Mouse (Mus musculus) macrophage (primary cell): ENCODE data around the gene Bbof1. TPM values are rescaled to one million over a fixed set of nuclear protein-coding genes. Genes with fewer than 3 reads are reported as not detected.

Experiments used
- H3K27ac ChIP-seq: fragments of 350-480 bp; formaldehyde crosslinking; 2 replicates; pipeline ENCODE4 v1.9.0; 2021
- H3K36me3 ChIP-seq: fragments of 350-480 bp; formaldehyde crosslinking; 2 replicates; pipeline ENCODE4 v1.9.0; 2021; ENCODE audit errors: inconsistent target
- H3K4me3 ChIP-seq: fragments of 350-480 bp; formaldehyde crosslinking; 2 replicates; pipeline ENCODE4 v1.9.0; 2021; ENCODE audit errors: inconsistent target
- H3K79me2 ChIP-seq: fragments of 350-480 bp; formaldehyde crosslinking; 2 replicates; pipeline ENCODE4 v1.9.0; 2021; ENCODE audit errors: inconsistent target
- WGBS: methylation state at CpG from one replicate; pipeline ENCODE4 v1.1.7; 2026; ENCODE audit warnings: inconsistent platforms; ENCODE audit not compliant: missing documents; 5-methylcytosine and 5-hydroxymethylcytosine counted together
- polyA plus RNA-seq: library from polyadenylated mRNA; stranded (reverse); fragments of 250-400 nt; gene quantifications from 3 replicates; pipeline ENCODE4 v1.2.4, GENCODE M21; 2018; ENCODE audit warnings: inconsistent platforms
- total RNA-seq, 78 experiments: library from RNA; depleted of rRNA; stranded (reverse); fragments of 250-400 nt; gene quantifications; 1 replicate in 9 of 78; 2 replicates in 24 of 78; 3 replicates in 43 of 78; 4 replicates in 2 of 78; pipeline ENCODE4 v1.2.4; 2018; ENCODE audit warnings: inconsistent platforms in 56 of 78

The Bbof1 gene
- 10 to 100 TPM in 1 of 26 experiments, 1 to 10 TPM in 16, under 1 TPM in 2, not detected in 7; 0.62 to 10.1 (median 2.2) TPM for total RNA-seq (2018; cell fraction: chromatin; rRNA removed)
- under 1 TPM in 22 of 26 experiments, not detected in 4; 0.05 to 0.90 (median 0.24) TPM for total RNA-seq (2018; cell fraction: cytosol; rRNA removed)
- total RNA-seq (2018; cell fraction: nucleus; rRNA removed) = 1 to 10 TPM in 10 of 26 experiments, under 1 TPM in 8, not detected in 8; 0.38 to 4.0 (median 1.2) TPM
- polyA plus RNA-seq = 0.14 to 1.1 TPM (median 0.17 TPM) in 3 replicates

- H3K36me3 ChIP-seq = no peaks in the 10 kb centered on the region
- peak within 1 kb of the TSS; percentile 39 for H3K4me3 ChIP-seq
Observed at GRCm38 (mm10) chr12:84408819-84409507, at the start of gene Bbof1, which contains the start of gene Entpd5. Gene Bbof1 (plus strand): TSS chr12:84409071. Gene Entpd5 (minus strand): TSS chr12:84409029.

GRCm38 (mm10) chr12:84361555-84362489, 47.0 kb upstream of the Bbof1 start, which contains the start of the genes Coq6 and Fam161b:
Gene Coq6 (plus strand): TSS chr12:84361657.
Gene Fam161b (minus strand): TSS chr12:84361833.
- Histone ChIP-seq H3K4me3 (peak within 1 kb of the TSS; percentile 96), H3K27ac (no peak within 1 kb of the TSS), H3K36me3 (no peaks in the 10 kb centered on the region), H3K79me2 (peaks cover 44% of the 10 kb centered on the region)
- WGBS = under 1% methylated on average over 51 of the region's 51 CpGs

More at GRCm38 (mm10) chr12:84408819-84409507, at the start of gene Bbof1, which contains the start of gene Entpd5:
- H3K27ac ChIP-seq = no peak within 1 kb of the TSS
- WGBS = 7% methylated on average over 21 of the region's 63 CpGs
- no peaks in the 10 kb centered on the region for H3K79me2 ChIP-seq

GRCm38 (mm10) chr12:84362872-84363271, 46.0 kb upstream of the Bbof1 start:
- 71% methylated on average over 2 of the region's 2 CpGs for WGBS
- H3K4me3 ChIP-seq = peak overlapping the region; percentile 96; the same call in 1 of the 2 replicates
- H3K27ac ChIP-seq = no peak overlapping the region
- peaks cover 44% of the 10 kb centered on the region for H3K79me2 ChIP-seq
- H3K36me3 ChIP-seq = peaks cover 4% of the 10 kb centered on the region; the same call in 1 of the 2 replicates

GRCm38 (mm10) chr12:84364291-84364690, 44.6 kb upstream of the Bbof1 start:
- Histone ChIP-seq H3K36me3 (peaks cover 11% of the 10 kb centered on the region; the same call in 1 of the 2 replicates), H3K27ac (no peak overlapping the region), H3K79me2 (peaks cover 44% of the 10 kb centered on the region), H3K4me3 (no peak overlapping the region)
- 89% methylated on average over 9 of the region's 9 CpGs for WGBS

- Histone ChIP-seq H3K79me2 (peaks cover 44% of the 10 kb centered on the region), H3K4me3 (no peak overlapping the region), H3K36me3 (peaks cover 16% of the 10 kb centered on the region; the same call in 1 of the 2 replicates), H3K27ac (no peak overlapping the region)
- WGBS = 95% methylated on average over 6 of the region's 6 CpGs
Observed at GRCm38 (mm10) chr12:84365137-84365536, 43.7 kb upstream of the Bbof1 start.

- no peak overlapping the region for H3K27ac ChIP-seq
- H3K36me3 ChIP-seq = peaks cover 33% of the 10 kb centered on the region
- WGBS = 77% methylated on average over 9 of the region's 9 CpGs
- H3K4me3 ChIP-seq = no peak overlapping the region
- H3K79me2 ChIP-seq = peaks cover 44% of the 10 kb centered on the region
Observed at GRCm38 (mm10) chr12:84366971-84367370, 41.9 kb upstream of the Bbof1 start.

GRCm38 (mm10) chr12:84371647-84372046, 37.2 kb upstream of the Bbof1 start:
- H3K79me2 ChIP-seq = no peaks in the 10 kb centered on the region
- no peak overlapping the region for H3K27ac ChIP-seq
- no peak overlapping the region for H3K4me3 ChIP-seq
- 94% methylated on average over 5 of the region's 5 CpGs for WGBS
- peaks cover 46% of the 10 kb centered on the region for H3K36me3 ChIP-seq

- peaks cover 35% of the 10 kb centered on the region for H3K36me3 ChIP-seq
- 93% methylated on average over 6 of the region's 6 CpGs for WGBS
- H3K27ac ChIP-seq = no peak overlapping the region
- no peak overlapping the region for H3K4me3 ChIP-seq
- H3K79me2 ChIP-seq = no peaks in the 10 kb centered on the region
Observed at GRCm38 (mm10) chr12:84373831-84374481, 34.9 kb upstream of the Bbof1 start.

GRCm38 (mm10) chr12:84382369-84382768, 26.5 kb upstream of the Bbof1 start:
- Histone ChIP-seq H3K79me2 (no peaks in the 10 kb centered on the region), H3K36me3 (no peaks in the 10 kb centered on the region), H3K27ac (no peak overlapping the region), H3K4me3 (no peak overlapping the region)
- 95% methylated on average over 4 of the region's 4 CpGs for WGBS

- no peak overlapping the region for H3K4me3 ChIP-seq
- no peak overlapping the region for H3K27ac ChIP-seq
- H3K36me3 ChIP-seq = no peaks in the 10 kb centered on the region
- 22% methylated on average over 5 of the region's 5 CpGs for WGBS
- H3K79me2 ChIP-seq = no peaks in the 10 kb centered on the region
Observed at GRCm38 (mm10) chr12:84384644-84385081, 24.2 kb upstream of the Bbof1 start.

GRCm38 (mm10) chr12:84385408-84385807, 23.5 kb upstream of the Bbof1 start:
- WGBS = 98% methylated on average over 4 of the region's 4 CpGs

GRCm38 (mm10) chr12:84388097-84388496, 20.8 kb upstream of the Bbof1 start:
- H3K79me2 ChIP-seq = no peaks in the 10 kb centered on the region
- 95% methylated on average over 8 of the region's 8 CpGs for WGBS
- no peak overlapping the region for H3K27ac ChIP-seq
- H3K4me3 ChIP-seq = no peak overlapping the region
- no peaks in the 10 kb centered on the region for H3K36me3 ChIP-seq

More at GRCm38 (mm10) chr12:84385408-84385807, 23.5 kb upstream of the Bbof1 start:
- H3K4me3 ChIP-seq = no peak overlapping the region
- no peaks in the 10 kb centered on the region for H3K79me2 ChIP-seq
- H3K36me3 ChIP-seq = no peaks in the 10 kb centered on the region
- H3K27ac ChIP-seq = no peak overlapping the region

- peak overlapping the region; percentile 7; the same call in 1 of the 2 replicates for H3K4me3 ChIP-seq
- H3K27ac ChIP-seq = peak overlapping the region; percentile 19; the same call in 1 of the 2 replicates
- H3K79me2 ChIP-seq = no peaks in the 10 kb centered on the region
- 23% methylated on average over 14 of the region's 14 CpGs for WGBS
- no peaks in the 10 kb centered on the region for H3K36me3 ChIP-seq
Observed at GRCm38 (mm10) chr12:84388774-84389400, 20.0 kb upstream of the Bbof1 start.
